Mouse (Mus musculus): ENCODE measurements around the gene Sec22c. TPM values are rescaled to one million over a fixed set of nuclear protein-coding genes. Genes with fewer than 3 reads are reported as not detected.

Sec22c gene
- 14.6 and 16.9 TPM in 2 replicates for polyA plus RNA-seq (2012; rRNA removed)

DNA sequence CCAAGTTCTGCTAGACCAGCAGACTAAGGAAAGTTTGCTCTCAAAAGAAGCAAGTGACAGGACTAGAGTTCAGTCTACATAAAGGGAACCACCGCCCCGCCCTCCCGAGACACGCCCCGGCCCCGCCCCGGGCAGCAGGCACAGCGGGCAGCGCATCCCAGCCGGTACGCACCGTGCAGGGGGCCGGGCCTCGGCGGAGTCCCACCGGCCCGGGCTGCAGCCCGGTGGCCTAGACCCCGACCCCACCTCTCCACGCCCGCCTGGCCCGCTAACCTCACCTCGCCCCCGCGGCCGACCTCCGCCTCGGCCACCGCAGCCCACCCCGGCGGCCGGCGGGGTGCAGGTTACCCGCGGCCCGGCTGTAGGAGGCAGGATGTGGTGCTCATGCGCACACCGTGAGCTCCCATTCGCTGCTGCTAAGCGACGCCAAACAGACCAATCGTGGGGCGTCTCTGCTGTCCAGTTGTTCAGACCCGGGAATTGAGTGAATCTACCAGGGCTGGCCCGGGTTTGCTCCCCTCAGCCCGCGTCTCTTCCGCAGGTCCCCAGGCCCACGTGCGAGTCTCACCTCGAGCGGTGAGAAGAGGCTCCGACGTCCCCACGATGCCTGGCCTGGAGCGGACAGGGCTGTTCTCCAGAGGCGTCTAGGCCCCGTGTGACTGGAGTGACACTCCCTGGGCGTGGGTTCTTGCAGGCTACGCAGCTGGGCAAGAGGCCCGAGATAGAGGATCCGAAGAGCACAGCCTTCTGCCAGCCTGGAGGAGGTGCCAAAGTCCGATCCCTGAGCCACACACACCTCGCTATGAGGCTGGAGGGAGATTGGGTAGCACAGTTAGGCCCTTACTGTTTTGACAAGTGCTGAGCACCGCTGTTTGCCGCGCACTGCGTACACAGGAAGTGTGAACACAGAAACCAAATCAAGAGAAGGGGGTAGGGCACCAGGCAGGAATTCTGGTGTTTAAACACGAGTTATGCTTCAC lies at the start of gene Sec22c:
Gene Sec22c (minus strand): TSS at position 845 of the 980 bp plus-strand sequence.
- peak; percentile 77 to 88 for DNase-seq (ENCODE audit: extremely low spot score in 1 of 2, low spot score in 1 of 2)

DNA sequence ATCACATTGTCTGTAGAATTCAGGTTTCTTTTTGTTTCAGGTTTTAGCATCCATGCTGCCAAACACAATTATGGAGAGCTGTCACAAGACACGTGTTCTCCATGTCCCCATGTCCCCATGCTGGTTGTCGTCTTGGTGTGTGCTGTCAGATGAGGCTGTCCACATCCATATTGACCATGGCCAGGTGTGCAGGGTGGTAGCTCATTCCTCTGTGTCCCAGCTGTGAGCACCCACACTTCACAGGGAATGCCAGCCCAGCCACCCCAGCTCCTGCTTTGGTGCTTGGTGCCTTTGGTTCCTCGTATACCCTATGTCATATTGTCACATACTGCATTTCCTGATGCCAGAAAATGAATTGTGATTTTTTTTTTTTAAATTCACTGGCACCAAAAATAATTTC lies 49.3 kb upstream of the Sec22c start:
- DNase-seq (ENCODE audit: extremely low spot score in 1 of 2, low spot score in 1 of 2): no peak

DNA sequence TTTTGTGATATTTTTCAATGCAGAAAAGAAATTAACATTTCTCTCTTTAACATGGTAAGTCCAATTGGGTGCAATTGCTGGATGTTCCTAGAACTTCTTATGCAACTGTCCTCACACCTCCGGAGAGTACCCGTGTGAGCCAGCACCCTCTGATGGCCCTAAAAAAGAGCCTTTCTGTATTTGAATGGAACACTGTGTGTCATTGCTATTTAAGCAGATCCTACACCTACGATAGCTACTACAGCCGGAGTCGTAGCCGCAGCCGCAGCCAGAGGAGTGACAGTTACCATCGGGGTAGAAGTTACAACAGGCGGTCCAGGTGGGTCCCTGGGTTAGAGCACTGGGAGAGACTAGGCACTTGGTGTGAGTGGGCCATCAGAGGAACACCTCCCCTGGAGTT lies 47.5 kb upstream of the Sec22c start:
- peak in 1 of 2 experiments; percentile 62 for DNase-seq (ENCODE audit: extremely low spot score in 1 of 2, low spot score in 1 of 2)

DNA sequence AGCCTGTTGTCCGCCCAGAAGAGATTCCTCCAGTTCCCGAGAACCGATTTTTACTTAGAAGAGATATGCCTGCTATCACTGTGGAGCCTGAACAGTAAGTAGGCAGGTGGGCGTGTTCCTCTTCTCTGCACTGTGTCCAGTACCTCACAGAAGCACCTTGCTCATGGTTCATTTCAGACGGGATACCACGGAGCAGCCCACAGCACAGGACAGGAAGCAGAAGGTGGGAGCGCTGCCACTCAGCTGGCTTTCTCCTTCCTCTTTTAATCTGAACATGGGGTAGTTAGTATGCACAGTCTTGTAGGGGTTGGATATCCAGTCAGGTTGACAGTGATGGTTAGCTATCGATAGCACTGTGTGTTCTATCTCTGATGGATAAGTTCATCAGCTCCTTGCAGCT lies 38.8 kb upstream of the Sec22c start:
- DNase-seq (ENCODE audit: extremely low spot score in 1 of 2, low spot score in 1 of 2): no peak

DNA sequence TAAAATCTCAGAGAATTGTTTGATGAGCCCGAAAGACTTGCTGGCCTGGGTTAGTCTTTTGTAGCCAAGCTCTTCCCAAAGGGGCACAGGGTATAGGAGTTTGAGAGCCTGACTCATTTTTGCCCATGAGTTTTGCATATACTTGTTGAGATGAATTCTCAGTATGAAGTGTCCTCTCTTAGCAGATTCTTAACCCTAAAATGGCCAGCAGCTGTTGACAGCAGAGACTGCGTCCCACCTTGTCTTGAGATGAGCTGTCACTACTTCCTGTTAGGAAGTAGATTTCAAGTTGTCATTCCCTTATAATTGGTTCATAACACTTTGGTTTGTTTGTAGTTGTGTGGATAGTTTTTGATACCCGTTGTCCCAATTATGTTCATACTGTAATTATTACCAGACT lies 35.9 kb upstream of the Sec22c start:
- DNase-seq (ENCODE audit: extremely low spot score in 1 of 2, low spot score in 1 of 2): no peak

DNA sequence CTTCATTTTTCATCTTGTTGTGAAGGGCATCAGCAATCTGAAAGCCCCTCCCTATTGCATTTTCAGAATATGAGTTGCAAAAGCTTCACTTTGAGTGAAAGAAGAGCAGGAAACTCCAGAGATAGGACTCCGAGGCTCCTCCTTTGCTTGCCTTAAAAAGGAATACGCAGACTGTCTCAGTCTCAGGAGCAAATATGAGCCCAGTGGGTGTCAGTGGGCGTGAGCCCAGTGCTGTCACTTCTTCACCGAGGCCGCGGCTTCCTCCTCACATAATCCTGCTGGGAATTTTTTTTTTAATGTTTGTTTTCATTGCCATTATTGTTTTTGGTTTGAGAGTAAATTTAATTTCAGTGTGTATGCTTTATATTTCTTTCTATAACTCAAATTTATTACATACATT lies 35.2 kb upstream of the Sec22c start:
- DNase-seq (ENCODE audit: extremely low spot score in 1 of 2, low spot score in 1 of 2): peak in 1 of 2 experiments; percentile 31

DNA sequence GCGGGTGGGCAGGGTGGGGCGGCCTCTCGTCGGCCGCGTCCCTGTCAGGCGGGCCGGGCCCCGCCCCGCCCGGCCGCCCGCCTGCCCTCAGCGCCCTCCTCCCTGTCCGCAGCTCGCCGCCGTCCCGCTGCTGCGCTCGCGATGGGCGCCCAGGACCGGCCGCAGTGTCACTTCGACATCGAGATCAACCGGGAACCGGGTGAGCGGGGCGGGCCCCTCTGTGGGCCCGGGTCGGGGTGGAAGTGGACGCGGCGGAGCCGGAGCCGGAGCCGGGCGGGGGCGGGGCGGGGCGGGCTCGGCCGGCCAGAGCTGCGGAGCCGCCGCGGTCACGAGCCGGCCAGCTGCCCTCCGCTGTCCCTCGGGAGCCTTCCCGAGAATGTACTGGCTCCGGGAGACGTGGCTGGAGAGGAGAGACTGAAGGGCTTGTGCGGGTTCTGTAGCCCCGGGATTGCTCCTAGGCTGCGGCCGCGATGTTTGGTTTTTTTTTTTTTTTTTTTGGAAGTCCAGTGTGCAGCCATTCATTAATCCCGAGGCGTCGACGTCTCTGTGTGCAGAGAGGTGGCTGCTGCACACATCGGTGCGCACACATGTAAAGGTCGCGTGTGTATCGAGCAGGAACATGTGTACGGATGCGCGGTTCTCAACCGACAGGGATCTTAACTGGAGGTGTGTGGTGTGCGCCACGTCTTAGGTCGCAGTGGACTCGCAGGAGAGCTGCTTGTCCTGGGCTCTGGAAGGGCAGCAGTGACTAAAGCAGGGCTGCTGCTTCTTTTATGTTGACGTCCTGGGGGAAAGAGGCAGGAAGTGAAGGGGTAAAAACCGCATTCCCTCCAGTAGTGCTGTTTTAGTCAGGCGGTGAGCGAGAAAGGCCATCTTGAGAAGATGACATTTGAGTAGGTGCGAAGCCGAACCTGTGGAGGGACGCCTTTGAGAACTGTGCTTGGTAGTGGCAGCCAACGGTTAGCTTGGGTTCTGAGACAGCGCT lies 14.3 kb upstream of the Sec22c start:
- no peak for DNase-seq (ENCODE audit: extremely low spot score in 1 of 2, low spot score in 1 of 2)

DNA sequence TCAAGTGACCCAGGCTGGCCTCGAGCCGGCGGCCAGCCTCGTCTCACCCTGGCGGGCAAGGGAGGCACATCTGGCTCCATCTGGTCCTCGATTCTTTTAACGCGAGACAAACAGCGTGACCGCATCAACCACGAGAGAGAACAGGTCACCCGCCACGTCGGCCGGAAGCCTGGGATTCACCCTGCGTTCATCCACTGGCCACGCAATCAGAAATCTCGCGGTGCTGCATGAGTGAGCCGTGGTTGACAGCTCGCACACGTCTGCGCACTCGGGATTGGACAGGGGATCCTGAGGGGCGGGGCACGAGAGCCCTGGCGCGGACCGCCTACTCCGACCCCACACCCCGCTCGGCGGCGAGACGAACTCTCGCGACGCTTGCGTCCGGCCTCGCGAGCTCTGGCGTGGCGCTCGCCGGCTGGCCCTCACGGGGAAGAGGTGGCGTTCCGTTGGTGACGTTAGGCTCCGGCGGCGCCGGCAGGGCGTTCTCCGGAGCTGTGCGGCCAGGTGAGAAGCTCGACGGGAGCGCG lies 13.6 kb upstream of the Sec22c start, which contains the start of gene Nktr:
Gene Nktr (plus strand): TSS at position 378 of the 527 bp plus-strand sequence.
- peak; percentile 96 to 97 for DNase-seq (ENCODE audit: extremely low spot score in 1 of 2, low spot score in 1 of 2)

DNA sequence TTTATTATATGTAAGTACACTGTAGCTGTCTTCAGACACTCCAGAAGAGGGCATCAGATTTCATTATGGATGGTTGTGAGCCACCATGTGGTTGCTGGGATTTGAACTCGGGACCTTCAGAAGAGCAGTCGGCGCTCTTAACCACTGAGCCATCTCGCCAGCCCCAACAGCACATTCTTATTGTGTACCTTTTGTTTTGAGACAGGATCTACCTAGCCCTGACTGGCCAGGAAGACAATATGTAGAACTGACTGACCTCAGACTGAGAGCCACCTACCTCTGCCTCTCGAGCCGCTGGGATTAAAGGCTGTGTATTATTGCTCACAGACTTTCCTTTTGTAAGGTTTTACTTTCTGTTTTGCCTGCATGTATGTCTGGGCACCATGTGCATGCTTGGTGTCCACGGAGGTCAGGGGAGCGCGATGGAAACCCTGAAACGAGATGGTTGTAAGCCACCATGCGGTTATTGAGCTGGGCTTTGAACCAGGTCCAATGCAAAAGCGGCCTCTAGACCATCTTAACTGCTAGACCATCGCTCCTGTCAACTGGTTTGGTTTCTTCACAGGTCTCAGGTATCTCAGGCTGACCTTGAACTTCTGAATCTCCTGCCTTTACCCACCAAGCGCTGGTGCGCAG lies 12.9 kb upstream of the Sec22c start:
- no peak for DNase-seq (ENCODE audit: extremely low spot score in 1 of 2, low spot score in 1 of 2)

DNA sequence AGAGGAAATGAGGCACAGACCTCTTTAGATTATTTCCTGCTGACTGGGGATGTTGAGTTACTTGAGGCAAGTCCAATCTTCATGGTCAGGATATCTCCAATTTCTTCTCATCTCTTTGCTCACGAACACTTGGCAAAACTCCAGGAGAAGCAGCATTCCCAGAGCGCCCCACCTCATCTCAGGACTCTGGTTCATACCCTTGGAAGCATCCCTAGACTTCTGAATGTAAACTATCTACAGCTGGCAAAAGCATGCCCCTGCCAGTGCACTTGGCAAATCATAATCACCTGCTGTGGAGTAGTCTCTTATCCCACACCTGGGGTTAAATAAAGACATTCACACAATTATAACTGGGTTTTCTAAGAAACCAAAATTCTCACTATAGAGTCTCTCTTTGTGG lies 11.8 kb upstream of the Sec22c start:
- no peak for DNase-seq (ENCODE audit: extremely low spot score in 1 of 2, low spot score in 1 of 2)

DNA sequence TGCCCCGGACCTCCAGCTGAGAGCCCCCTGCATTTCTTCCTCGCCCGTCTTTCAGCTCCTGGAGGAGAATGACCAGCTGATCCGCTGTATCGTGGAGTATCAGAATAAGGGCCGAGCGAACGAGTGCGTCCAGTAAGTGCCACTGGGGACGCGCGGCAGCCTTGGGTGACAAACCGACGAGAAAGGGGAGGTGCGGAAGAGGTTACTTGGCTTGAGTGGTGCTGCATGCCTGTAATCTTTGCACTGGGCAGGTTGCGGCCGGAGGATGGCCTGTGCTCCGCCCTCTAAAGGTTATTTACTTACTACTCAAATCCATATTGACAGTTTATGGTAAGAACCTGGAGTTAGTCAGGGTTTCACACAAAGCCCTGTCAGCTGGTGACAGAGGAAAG lies 5.3 kb upstream of the Sec22c start:
- DNase-seq (ENCODE audit: extremely low spot score in 1 of 2, low spot score in 1 of 2): peak in 1 of 2 experiments; percentile 38

DNA sequence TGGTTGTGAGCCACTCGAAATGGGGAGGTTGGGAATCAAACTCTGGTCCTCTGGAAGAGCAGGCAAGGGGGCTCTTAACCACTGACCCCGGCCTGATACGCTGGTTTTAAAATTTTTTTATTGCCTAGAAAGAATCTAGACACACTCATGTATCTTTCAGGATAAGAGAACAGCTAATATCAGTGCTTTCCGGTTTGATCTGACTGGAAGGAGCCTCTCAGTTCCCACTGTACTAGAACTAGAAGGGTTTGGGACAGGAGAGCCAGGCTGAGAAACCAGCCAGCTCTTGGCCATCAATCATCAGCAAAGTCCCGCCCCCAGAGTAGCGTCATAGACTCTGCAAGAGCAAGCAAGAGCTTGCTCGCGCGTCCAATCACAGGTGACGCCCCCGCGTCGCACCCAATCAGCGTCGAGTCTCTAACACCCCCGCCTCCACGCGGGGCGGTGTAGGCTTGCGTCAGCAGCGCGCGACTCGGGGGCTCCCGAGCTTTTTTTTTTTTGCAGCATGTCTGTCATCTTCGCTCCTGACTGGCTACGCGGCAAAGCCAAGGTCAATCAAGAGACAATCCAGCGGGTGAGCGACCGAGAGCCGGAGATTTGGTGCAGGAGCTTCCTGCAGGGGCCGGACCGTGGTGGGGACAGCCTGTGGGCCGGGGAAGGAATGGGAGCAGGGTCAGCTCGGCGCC lies 4.8 kb upstream of the Sec22c start, which contains the start of gene Ss18l2:
Gene Ss18l2 (plus strand): TSS at position 432 of the 686 bp plus-strand sequence.
- DNase-seq (ENCODE audit: extremely low spot score in 1 of 2, low spot score in 1 of 2): peak; percentile 97 to 99

DNA sequence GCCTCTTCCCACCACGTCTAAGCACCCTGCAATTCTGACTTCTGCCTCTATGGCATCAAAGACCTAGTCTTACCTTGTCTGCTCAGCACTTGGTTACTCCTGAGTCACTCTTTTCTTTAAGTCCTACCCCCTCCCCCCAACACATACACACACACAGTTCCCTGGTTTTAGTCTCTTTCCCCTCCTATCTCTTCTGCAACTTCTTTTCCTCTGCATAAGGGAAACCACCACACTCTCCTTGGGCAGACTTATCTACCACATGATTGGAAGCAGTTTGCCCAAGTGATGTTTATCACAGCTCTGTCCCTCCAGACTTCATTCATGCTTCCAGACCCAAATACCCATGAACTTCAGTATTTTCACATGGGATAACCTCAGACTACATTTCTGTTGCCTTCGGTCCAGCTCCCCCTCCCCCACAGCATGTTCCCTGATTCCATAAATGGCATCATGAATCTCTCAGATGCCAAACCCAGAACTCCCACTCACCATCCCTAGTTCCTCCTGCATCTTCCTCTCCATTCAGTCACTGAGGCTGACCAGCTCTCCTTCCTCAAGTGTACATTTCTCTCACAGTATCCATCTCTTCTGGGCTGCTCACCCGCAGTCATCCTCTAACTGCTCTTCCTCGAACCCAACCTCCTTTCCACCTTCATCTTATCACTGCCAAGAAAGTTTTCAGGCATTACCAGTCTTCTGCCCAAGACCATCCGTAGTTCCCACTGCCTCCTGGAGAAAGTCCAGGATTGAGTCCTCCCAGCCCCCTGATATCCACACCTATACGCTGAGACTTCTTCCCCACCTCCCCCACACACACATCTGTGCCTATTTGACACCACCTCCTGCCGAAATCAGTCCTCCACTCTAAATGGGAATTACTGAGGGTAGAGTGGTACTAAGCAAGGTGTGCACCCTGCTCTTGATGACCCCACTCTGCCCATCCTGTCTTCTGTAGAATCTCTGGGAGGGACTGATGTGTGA lies 3.5 kb upstream of the Sec22c start:
- DNase-seq (ENCODE audit: extremely low spot score in 1 of 2, low spot score in 1 of 2): no peak

DNA sequence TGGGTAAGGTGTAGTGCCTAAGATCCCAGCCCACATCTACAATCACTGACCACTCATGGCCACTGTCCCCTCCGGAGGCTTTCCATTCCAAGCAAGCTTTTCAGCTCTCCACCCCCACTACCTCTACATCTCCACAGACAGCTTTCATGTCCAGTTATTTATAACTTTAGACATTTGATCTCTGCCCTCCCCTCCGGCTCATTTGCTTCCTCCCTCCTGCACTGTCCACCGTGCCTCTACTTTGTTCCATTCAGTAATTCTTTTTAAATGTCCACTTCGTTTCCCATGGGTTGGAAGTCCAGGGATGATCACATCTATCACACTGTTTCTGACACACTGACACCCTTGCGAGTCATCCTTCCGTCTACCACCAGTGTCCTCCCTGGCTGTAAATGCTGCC lies 2.5 kb upstream of the Sec22c start:
- DNase-seq (ENCODE audit: extremely low spot score in 1 of 2, low spot score in 1 of 2): no peak

DNA sequence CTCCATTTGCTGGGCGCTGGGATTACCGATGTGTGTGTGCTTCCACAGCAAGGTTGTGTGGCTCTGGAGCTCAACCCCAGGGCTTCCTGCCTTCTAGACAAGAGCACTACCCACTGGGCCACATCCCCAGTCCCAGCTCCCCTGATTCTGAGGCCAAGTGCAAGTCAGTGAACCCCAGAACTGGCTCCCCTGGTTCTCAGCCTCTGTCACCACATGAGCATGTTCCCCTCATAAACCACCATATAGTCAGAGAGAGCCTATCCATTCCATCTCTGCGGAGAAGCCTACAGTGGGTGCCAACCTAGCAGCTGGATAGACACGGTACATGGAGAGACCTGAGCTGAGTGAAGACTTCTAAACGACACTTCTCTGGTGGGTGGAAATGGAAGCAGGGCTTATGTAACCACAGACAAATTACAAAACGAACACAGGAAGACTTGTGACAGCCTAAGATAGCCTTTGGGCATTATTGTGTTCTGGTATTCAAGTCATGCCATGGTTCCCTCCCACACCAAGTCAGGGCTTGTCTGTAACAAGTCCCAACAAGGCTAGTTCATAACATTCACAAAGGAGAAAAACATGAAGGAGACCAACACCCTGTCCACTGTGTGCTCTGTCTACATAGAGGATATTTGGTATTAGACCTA lies 862 bp upstream of the Sec22c start:
- no peak for DNase-seq (ENCODE audit: extremely low spot score in 1 of 2, low spot score in 1 of 2)

DNA sequence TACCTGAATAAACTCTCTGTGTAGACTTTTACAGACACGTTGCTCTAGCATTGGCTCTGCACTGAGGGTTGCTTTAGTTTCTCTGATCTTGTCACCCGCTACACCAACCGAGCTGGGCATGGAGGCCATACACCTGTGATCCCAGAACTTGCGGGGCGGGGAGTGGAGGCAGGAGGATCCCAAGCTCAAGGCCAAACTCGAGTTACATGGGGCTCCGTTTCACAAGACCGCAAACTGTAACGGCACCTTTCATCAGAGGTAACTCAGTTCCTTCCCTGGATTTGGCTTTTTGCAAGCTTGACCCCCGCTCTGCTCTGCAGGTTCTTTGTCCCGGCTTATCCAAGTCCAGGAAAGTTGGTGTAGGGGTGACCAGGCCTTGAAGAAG lies 1.0 kb downstream of the Sec22c start:
- DNase-seq (ENCODE audit: extremely low spot score in 1 of 2, low spot score in 1 of 2): no peak

DNA sequence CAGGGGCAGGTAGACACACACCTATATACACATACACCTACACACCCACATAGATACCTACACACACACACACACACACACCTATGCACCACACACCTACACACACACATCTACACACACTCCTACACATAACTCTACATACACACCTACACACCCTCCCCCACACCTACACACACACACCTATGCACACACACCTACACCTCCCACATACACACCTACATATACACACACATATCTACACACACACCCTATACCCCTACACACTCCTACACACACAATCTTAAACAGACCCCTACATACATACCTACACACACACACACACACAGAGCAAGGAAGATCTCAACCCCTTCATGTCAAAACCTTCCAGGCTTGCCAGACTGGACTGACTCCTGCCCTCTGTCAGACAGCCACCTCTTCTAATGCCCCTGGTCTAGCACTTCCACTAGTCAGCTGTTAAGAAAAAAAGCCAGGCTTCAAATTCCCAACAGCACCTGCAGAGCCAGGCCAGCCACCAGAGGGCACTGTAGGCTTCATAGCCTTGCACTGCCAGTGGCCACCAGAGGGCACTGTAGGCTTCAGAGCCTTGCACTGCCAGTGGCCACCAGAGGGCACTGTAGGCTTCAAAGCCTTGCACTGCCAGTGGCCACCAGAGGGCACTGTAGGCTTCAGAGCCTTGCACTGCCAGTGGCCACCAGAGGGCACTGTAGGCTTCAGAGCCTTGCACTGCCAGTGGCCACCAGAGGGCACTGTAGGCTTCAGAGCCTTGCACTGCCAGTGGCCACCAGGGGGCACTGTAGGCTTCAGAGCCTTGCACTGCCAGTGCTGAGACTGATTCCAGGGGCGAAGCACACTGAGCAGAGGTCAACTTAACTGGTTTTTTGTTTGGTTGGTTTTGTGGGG lies 7.9 kb downstream of the Sec22c start:
- peak in 1 of 2 experiments; percentile 78 for DNase-seq (ENCODE audit: extremely low spot score in 1 of 2, low spot score in 1 of 2)
